Mouse (Mus musculus): Measurements from ENCODE around the gene Alyref. TPM values are rescaled to one million over a fixed set of nuclear protein-coding genes. Genes with fewer than 3 reads are reported as not detected.

The Alyref gene
- polyA plus RNA-seq, 1 experiment from 2014 or later = 372 TPM

DNA sequence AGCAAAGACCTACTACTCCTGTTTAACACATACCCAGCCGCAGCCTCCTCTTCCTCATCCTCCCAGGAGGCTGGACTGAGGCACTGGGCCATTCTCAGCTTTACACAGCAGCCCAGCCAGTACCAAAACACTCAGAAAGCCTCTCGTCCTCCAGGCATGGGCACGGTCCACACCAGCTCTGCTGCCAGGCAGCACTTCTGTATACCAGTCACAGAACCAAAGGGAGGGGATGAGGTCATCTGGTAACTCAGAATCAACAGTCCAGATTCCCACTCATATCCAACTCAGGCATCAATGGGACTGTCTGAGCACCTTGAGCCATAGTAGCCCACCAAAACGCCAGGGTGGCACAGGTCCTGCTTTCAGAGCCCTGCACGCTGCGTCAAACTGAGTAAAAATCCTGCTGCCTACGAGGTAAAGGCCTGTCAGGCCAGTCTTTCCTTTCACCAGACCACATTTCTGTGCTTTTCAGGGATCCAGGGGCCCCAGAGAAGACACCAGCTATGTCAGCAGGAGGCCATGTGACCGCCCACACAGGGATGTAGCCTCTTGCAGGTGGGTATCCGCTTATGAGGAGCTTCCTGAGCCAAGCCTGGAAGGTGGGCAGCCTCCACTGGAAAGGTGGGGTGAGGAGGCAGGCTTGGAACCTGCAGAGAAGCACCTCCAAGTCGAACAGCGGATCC lies 28.8 kb upstream of the Alyref start:
- no peak overlapping the region for H3K9ac ChIP-seq (replicated peaks; ENCODE audit: low read length)
- peaks cover 23% of the 10 kb centered on the region for H3K36me3 ChIP-seq (ENCODE audit: insufficient read depth, low read length)
- no peaks in the 10 kb centered on the region for H3K9me3 ChIP-seq (ENCODE audit: low read length)
- no peak overlapping the region for H3K4me3 ChIP-seq (ENCODE audit: low read length)
- H3K4me2 ChIP-seq (replicated peaks; ENCODE audit: low read depth, low read length) = no peak overlapping the region
- ATAC-seq (ENCODE audit: low FRiP score, low TSS enrichment) = no peak
- no peaks in the 10 kb centered on the region for H3K27me3 ChIP-seq (ENCODE audit: insufficient read depth, low read length)
- WGBS = 91% methylated on average over 11 of the region's 11 CpGs
- H3K27ac ChIP-seq (ENCODE audit: low read length) = no peak overlapping the region
- H3K4me1 ChIP-seq (ENCODE audit: insufficient read depth, low read length) = peaks cover 43% of the 10 kb centered on the region

DNA sequence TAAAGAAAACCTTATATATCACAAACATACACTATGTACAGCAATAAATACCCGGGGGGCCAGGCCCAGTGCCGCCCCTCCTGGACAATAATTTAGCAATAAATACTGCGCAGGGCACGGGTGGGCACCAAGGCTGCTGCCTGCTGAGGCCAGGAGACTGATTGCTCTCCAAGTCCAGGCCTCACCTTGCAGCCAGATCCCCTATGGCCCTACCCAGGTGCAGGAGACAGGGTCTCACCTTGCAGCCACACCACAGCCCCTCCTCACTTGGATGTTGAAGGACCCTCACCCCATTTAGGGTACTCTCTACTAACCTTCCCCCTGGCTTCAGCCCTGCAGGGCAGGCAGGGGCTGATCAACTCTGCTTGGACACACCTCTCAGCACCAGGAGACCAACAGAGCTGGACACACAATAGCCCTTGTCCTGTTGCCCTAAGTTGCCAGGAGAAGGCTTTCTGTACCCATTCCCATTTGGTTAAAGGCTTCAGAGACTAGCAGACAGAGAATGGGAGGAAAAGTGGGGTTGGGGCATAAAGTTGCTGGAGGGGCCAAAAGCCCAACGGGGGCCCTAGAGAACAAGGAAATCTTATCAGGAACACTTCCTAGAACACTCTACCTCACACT lies 27.1 kb upstream of the Alyref start, which contains the start of gene Sirt7:
Gene Sirt7 (minus strand): TSS at position 89 of the 624 bp plus-strand sequence.
- H3K9me3 ChIP-seq (ENCODE audit: low read length) = no peaks in the 10 kb centered on the region
- peak within 1 kb of the TSS; percentile 77 for H3K9ac ChIP-seq (replicated peaks; ENCODE audit: low read length)
- H3K4me1 ChIP-seq (ENCODE audit: insufficient read depth, low read length) = peaks cover 26% of the 10 kb centered on the region
- peak within 1 kb of the TSS; percentile 96 for H3K4me2 ChIP-seq (replicated peaks; ENCODE audit: low read depth, low read length)
- ATAC-seq (ENCODE audit: low FRiP score, low TSS enrichment) = peak; percentile 29
- H3K27ac ChIP-seq (ENCODE audit: low read length) = peak within 1 kb of the TSS; percentile 74
- peak within 1 kb of the TSS; percentile 95 for H3K4me3 ChIP-seq (ENCODE audit: low read length)
- 22% methylated on average over 5 of the region's 5 CpGs for WGBS
- H3K36me3 ChIP-seq (ENCODE audit: insufficient read depth, low read length) = peaks cover 38% of the 10 kb centered on the region
- H3K27me3 ChIP-seq (ENCODE audit: insufficient read depth, low read length) = no peaks in the 10 kb centered on the region

DNA sequence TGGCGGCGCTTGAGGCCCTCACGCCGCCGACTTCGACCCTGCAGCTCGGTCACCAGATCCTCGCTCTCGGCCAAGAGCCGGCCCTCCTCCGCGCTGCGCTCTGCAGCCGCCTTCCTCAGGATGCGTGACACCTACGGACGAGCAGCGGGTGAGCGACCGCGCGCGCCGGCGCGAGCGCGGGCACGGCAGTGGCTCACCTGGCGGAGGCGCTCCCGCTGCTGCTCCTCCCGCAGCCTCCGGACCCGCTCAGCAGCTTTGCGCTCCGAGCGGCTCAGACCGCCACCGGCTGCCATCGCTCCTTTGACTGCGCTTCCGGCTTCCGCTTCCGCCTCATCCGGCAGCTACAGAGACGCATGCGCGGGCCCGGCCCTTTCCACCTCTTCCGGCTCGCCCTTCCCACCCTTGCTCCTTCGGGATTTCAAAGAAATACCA lies 26.5 kb upstream of the Alyref start:
- Histone ChIP-seq H3K9me3 (ENCODE audit: low read length) (no peaks in the 10 kb centered on the region), H3K4me3 (ENCODE audit: low read length) (peak overlapping the region; percentile 95), H3K36me3 (ENCODE audit: insufficient read depth, low read length) (peaks cover 43% of the 10 kb centered on the region), H3K4me1 (ENCODE audit: insufficient read depth, low read length) (peaks cover 21% of the 10 kb centered on the region), H3K27ac (ENCODE audit: low read length) (peak overlapping the region; percentile 74), H3K27me3 (ENCODE audit: insufficient read depth, low read length) (no peaks in the 10 kb centered on the region), H3K9ac (replicated peaks; ENCODE audit: low read length) (peak overlapping the region; percentile 77), H3K4me2 (replicated peaks; ENCODE audit: low read depth, low read length) (peak overlapping the region; percentile 96)
- WGBS = 0% methylated on average over 52 of the region's 53 CpGs
- ATAC-seq (ENCODE audit: low FRiP score, low TSS enrichment) = peak; percentile 82

DNA sequence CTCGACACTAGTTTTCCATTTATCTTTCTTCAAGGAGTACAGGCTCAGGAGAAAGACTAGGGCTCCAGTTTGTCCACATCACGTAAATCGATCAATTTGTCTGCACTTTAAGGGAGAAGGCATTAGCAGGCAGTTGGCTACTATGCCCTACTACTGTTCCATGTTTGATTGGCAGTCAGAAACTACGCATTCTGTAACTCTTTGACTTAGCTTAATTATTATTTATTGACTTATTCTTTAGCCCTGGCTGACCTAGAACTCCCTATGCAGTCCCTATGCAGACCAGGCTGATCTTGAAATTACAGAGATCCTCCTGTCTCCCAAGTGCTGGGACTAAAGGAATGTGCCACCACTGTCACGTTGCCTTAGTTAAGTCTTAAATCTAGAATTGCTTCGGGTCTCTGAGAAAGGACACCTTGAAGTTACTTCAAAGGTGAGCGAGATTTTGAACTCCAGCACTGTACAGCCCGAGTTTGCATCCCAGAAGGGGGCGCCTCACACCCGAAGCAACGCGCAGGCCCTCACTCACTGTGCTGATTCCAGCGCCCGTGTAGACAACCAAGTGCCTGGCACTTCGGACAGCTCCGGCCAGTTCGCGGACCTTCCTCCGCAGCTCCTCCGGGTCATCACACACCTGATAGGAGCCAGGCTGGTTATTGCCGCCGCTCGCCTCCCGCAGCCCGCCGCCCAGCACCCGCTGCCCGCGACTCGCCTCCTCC lies 26.0 kb upstream of the Alyref start:
- no peaks in the 10 kb centered on the region for H3K27me3 ChIP-seq (ENCODE audit: insufficient read depth, low read length)
- H3K4me2 ChIP-seq (replicated peaks; ENCODE audit: low read depth, low read length) = peak overlapping the region; percentile 96
- 12% methylated on average over 30 of the region's 30 CpGs for WGBS
- peak overlapping the region; percentile 74 for H3K27ac ChIP-seq (ENCODE audit: low read length)
- no peaks in the 10 kb centered on the region for H3K9me3 ChIP-seq (ENCODE audit: low read length)
- H3K4me1 ChIP-seq (ENCODE audit: insufficient read depth, low read length) = peaks cover 15% of the 10 kb centered on the region
- peak overlapping the region; percentile 95 for H3K4me3 ChIP-seq (ENCODE audit: low read length)
- peak overlapping the region; percentile 77 for H3K9ac ChIP-seq (replicated peaks; ENCODE audit: low read length)
- peaks cover 41% of the 10 kb centered on the region for H3K36me3 ChIP-seq (ENCODE audit: insufficient read depth, low read length)
- ATAC-seq (ENCODE audit: low FRiP score, low TSS enrichment) = peak; percentile 82

GRCm38 (mm10) chr11:120622805-120623204 lies 24.6 kb upstream of the Alyref start:
- Histone ChIP-seq H3K27ac (ENCODE audit: low read length) (no peak overlapping the region), H3K27me3 (ENCODE audit: insufficient read depth, low read length) (no peaks in the 10 kb centered on the region), H3K4me3 (ENCODE audit: low read length) (no peak overlapping the region), H3K4me1 (ENCODE audit: insufficient read depth, low read length) (peaks cover 13% of the 10 kb centered on the region), H3K36me3 (ENCODE audit: insufficient read depth, low read length) (peaks cover 45% of the 10 kb centered on the region), H3K9me3 (ENCODE audit: low read length) (no peaks in the 10 kb centered on the region), H3K4me2 (replicated peaks; ENCODE audit: low read depth, low read length) (no peak overlapping the region), H3K9ac (replicated peaks; ENCODE audit: low read length) (no peak overlapping the region)
- ATAC-seq (ENCODE audit: low FRiP score, low TSS enrichment) = no peak
- WGBS = 86% methylated on average over 6 of the region's 6 CpGs

GRCm38 (mm10) chr11:120620195-120620594 lies 22.0 kb upstream of the Alyref start:
- Histone ChIP-seq H3K27me3 (ENCODE audit: insufficient read depth, low read length) (no peaks in the 10 kb centered on the region), H3K27ac (ENCODE audit: low read length) (no peak overlapping the region), H3K4me2 (replicated peaks; ENCODE audit: low read depth, low read length) (no peak overlapping the region), H3K36me3 (ENCODE audit: insufficient read depth, low read length) (peaks cover 40% of the 10 kb centered on the region), H3K9me3 (ENCODE audit: low read length) (no peaks in the 10 kb centered on the region), H3K9ac (replicated peaks; ENCODE audit: low read length) (no peak overlapping the region), H3K4me1 (ENCODE audit: insufficient read depth, low read length) (peaks cover 22% of the 10 kb centered on the region), H3K4me3 (ENCODE audit: low read length) (no peak overlapping the region)
- no peak for ATAC-seq (ENCODE audit: low FRiP score, low TSS enrichment)
- 95% methylated on average over 14 of the region's 14 CpGs for WGBS

- no peak for ATAC-seq (ENCODE audit: low FRiP score, low TSS enrichment)
- peaks cover 13% of the 10 kb centered on the region for H3K4me1 ChIP-seq (ENCODE audit: insufficient read depth, low read length)
- no peak overlapping the region for H3K4me2 ChIP-seq (replicated peaks; ENCODE audit: low read depth, low read length)
- no peaks in the 10 kb centered on the region for H3K9me3 ChIP-seq (ENCODE audit: low read length)
- H3K9ac ChIP-seq (replicated peaks; ENCODE audit: low read length) = no peak overlapping the region
- H3K27ac ChIP-seq (ENCODE audit: low read length) = no peak overlapping the region
- 91% methylated on average over 25 of the region's 25 CpGs for WGBS
- H3K27me3 ChIP-seq (ENCODE audit: insufficient read depth, low read length) = no peaks in the 10 kb centered on the region
- H3K4me3 ChIP-seq (ENCODE audit: low read length) = no peak overlapping the region
- H3K36me3 ChIP-seq (ENCODE audit: insufficient read depth, low read length) = peaks cover 43% of the 10 kb centered on the region
Measured at GRCm38 (mm10) chr11:120618619-120619535, 20.7 kb upstream of the Alyref start.

DNA sequence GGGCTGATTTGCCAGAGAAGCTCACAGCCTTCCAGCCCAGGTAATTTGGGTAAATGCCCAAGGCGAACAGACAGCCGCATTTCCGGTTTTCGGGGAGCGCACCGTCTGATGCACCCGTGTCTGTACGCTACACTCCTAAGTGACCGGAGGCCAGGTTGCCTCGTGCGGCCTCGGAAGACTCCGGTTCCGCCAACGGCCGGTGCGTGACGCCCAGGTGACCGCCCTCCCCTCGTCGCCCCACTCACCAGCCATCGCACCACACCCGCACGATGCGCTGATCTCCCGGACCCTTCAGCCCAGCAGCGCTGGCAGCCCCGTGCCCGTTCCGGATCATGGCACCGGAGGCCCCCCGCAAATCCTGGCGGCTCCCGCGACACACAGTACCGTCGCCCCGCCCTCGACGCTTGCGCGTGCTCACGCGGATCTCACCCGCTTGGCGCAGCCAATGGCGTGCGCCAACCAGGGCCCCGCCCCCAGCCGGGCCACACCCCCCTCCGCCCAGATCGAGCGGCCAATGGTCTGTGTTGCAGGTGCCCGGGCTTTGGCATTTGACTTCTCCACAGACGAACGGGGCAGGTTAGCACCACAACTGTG lies 19.5 kb upstream of the Alyref start, which contains the start of gene Pcyt2:
Gene Pcyt2 (minus strand): TSS at position 418 of the 594 bp plus-strand sequence.
- WGBS = under 1% methylated on average over 56 of the region's 56 CpGs
- Histone ChIP-seq H3K9ac (replicated peaks; ENCODE audit: low read length) (peak within 1 kb of the TSS; percentile 72), H3K36me3 (ENCODE audit: insufficient read depth, low read length) (peaks cover 49% of the 10 kb centered on the region), H3K4me3 (ENCODE audit: low read length) (peak within 1 kb of the TSS; percentile 67), H3K27me3 (ENCODE audit: insufficient read depth, low read length) (no peaks in the 10 kb centered on the region), H3K4me1 (ENCODE audit: insufficient read depth, low read length) (peaks cover 11% of the 10 kb centered on the region), H3K9me3 (ENCODE audit: low read length) (no peaks in the 10 kb centered on the region), H3K27ac (ENCODE audit: low read length) (peak within 1 kb of the TSS; percentile 69), H3K4me2 (replicated peaks; ENCODE audit: low read depth, low read length) (peak within 1 kb of the TSS; percentile 81)
- peak; percentile 94 for ATAC-seq (ENCODE audit: low FRiP score, low TSS enrichment)
